Mouse (Mus musculus) neural tube, embryonic 15.5 days (tissue): ENCODE data around the gene Rhobtb1. TPM values are rescaled to one million over a fixed set of nuclear protein-coding genes. Genes with fewer than 3 reads are reported as not detected.

Experiments
- ATAC-seq: fragments of 200-750 bp; cut with Nextera tagmentation; 2 replicates; pipeline ENCODE4 v1.8.0; 2017; ENCODE audit warnings: mild to moderate bottlenecking, moderate TSS enrichment, moderate library complexity; ENCODE audit not compliant: low FRiP score
- H3K27ac ChIP-seq: fragments of 300-500 bp; sonication (generic); replicated peaks from 2 replicates; pipeline ENCODE4 v1.5.1; 2015; ENCODE audit warnings: mild to moderate bottlenecking, inconsistent platforms
- H3K27me3 ChIP-seq: fragments of 300-500 bp; sonication (generic); replicated peaks from 2 replicates; pipeline ENCODE4 v1.6.1; 2015; ENCODE audit warnings: inconsistent platforms
- H3K36me3 ChIP-seq: fragments of 300-500 bp; sonication (generic); 2 replicates; pipeline ENCODE4 v1.6.1; 2015; ENCODE audit warnings: inconsistent platforms
- H3K4me1 ChIP-seq: fragments of 300-500 bp; sonication (generic); 2 replicates; pipeline ENCODE4 v1.6.1; 2015; ENCODE audit warnings: inconsistent platforms
- H3K4me2 ChIP-seq: fragments of 300-500 bp; sonication (generic); 2 replicates; pipeline ENCODE4 v1.6.1; 2015; ENCODE audit warnings: inconsistent platforms, mild to moderate bottlenecking, moderate library complexity
- H3K4me3 ChIP-seq: fragments of 300-500 bp; sonication (generic); replicated peaks from 2 replicates; pipeline ENCODE4 v1.5.1; 2015; ENCODE audit warnings: mild to moderate bottlenecking, inconsistent platforms
- H3K9ac ChIP-seq: fragments of 300-500 bp; sonication (generic); replicated peaks from 2 replicates; pipeline ENCODE4 v1.6.1; 2015; ENCODE audit warnings: mild to moderate bottlenecking, inconsistent platforms
- H3K9me3 ChIP-seq: fragments of 300-500 bp; sonication (generic); replicated peaks from 2 replicates; pipeline ENCODE4 v1.6.1; 2016; ENCODE audit warnings: inconsistent platforms
- WGBS: fragments of 180-500 bp; shearing (Covaris S2); methylation state at CpG from one replicate; pipeline ENCODE4 v1.1.7; 2015; ENCODE audit warnings: mixed read lengths; 5-methylcytosine and 5-hydroxymethylcytosine counted together
- polyA plus RNA-seq: library from polyadenylated mRNA; unstranded; fragments of >200 nt; fragmentation: Nextera tagmentation; extraction: Ambion mirVana; gene quantifications from 2 replicates; pipeline ENCODE4 v1.2.1, GENCODE M21; 2015

Rhobtb1 gene
- polyA plus RNA-seq, 1 experiment from 2014 or later = 15.7 TPM

GRCm38 (mm10) chr10:69225471-69225870, 74.2 kb downstream of the Rhobtb1 start:
- Histone ChIP-seq H3K36me3 (no peaks in the 10 kb centered on the region), H3K4me2 (no peak overlapping the region), H3K9me3 (no peaks in the 10 kb centered on the region), H3K27me3 (no peaks in the 10 kb centered on the region), H3K27ac (no peak overlapping the region), H3K4me1 (no peaks in the 10 kb centered on the region), H3K9ac (no peak overlapping the region), H3K4me3 (no peak overlapping the region)
- ATAC-seq = no peak
- 91% methylated on average over 5 of the region's 5 CpGs for WGBS

DNA sequence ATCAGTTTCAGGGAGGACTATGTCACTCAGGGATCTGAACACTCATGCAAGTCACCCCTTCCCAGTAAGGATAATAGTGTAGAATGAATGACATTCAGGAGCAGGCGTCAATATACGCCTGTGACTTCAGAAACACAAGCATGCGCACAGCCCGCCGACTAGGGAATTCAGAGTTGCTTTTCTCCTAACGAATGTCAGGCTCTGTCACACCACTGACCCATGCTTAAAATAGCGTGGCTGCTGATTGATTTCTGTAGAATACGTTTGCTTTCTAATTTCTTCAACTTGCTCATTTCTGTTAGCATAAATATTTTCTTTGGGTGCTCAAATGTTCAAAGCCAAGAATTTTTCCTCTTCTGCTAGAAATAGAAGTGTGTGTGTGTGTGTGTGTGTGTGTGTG, 74.7 kb downstream of the Rhobtb1 start:
- WGBS = 81% methylated on average over 8 of the region's 8 CpGs
- Histone ChIP-seq H3K9me3 (no peaks in the 10 kb centered on the region), H3K27me3 (no peaks in the 10 kb centered on the region), H3K36me3 (no peaks in the 10 kb centered on the region), H3K4me1 (no peaks in the 10 kb centered on the region), H3K4me2 (no peak overlapping the region), H3K4me3 (no peak overlapping the region), H3K9ac (no peak overlapping the region), H3K27ac (no peak overlapping the region)
- no peak for ATAC-seq

- H3K27ac ChIP-seq = no peak overlapping the region
- 78% methylated on average over 3 of the region's 3 CpGs for WGBS
- H3K36me3 ChIP-seq = no peaks in the 10 kb centered on the region
- no peak for ATAC-seq
- H3K4me1 ChIP-seq = no peaks in the 10 kb centered on the region
- no peak overlapping the region for H3K4me2 ChIP-seq
- H3K27me3 ChIP-seq = no peaks in the 10 kb centered on the region
- no peak overlapping the region for H3K4me3 ChIP-seq
- H3K9ac ChIP-seq = no peak overlapping the region
- H3K9me3 ChIP-seq = no peaks in the 10 kb centered on the region
These were observed 86.0 kb downstream of the Rhobtb1 start for GRCm38 (mm10) chr10:69237185-69237584.

DNA sequence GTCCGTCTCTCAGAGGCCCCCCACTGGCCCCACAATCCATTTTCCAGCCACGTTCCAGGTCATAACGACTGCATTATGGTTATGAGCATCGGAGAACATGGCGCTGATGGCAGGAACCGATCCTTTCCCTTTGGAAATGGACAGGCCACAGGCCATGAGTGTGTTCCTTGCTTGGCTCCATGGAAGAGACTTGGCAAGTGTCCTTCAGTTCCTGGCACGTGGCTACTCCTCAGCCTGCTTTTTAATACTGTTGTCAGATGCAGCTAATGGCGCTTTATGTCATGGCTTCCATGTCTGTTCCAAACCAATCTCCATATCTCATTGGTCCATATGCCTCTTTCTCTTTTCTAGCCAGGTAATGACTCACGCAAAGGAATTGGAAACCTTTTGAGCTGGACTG, 86.5 kb downstream of the Rhobtb1 start:
- ATAC-seq = no peak
- H3K36me3 ChIP-seq = no peaks in the 10 kb centered on the region
- no peak overlapping the region for H3K27ac ChIP-seq
- no peaks in the 10 kb centered on the region for H3K27me3 ChIP-seq
- H3K4me2 ChIP-seq = no peak overlapping the region
- H3K4me3 ChIP-seq = no peak overlapping the region
- no peaks in the 10 kb centered on the region for H3K4me1 ChIP-seq
- H3K9me3 ChIP-seq = no peaks in the 10 kb centered on the region
- 84% methylated on average over 9 of the region's 9 CpGs for WGBS
- no peak overlapping the region for H3K9ac ChIP-seq

- H3K4me1 ChIP-seq = no peaks in the 10 kb centered on the region
- no peaks in the 10 kb centered on the region for H3K27me3 ChIP-seq
- H3K4me3 ChIP-seq = no peak overlapping the region
- 49% methylated on average over 6 of the region's 6 CpGs for WGBS
- no peak overlapping the region for H3K4me2 ChIP-seq
- H3K9me3 ChIP-seq = no peaks in the 10 kb centered on the region
- no peak overlapping the region for H3K9ac ChIP-seq
- no peak overlapping the region for H3K27ac ChIP-seq
- H3K36me3 ChIP-seq = no peaks in the 10 kb centered on the region
- ATAC-seq = no peak
These were observed 87.1 kb downstream of the Rhobtb1 start for GRCm38 (mm10) chr10:69238311-69238710.

DNA sequence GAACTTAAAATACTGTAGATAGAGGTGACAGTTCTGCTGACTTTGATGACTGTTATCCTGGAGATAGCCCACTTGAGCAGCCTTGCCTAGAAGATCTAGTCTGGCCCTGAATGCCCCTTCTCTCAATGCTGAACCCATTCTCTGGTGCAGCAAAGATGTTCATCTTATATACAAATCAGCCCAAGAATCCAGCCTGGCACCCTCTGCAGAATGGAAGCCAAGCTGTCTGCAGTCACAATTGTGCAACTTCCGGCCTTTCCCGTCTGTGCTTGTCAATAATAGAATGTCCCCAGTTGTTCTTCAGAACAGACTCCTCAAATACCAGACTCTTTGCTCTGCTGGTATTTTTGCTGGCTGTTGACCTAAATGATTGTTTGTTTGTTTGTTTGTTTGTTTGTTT, 89.3 kb downstream of the Rhobtb1 start:
- Histone ChIP-seq H3K4me3 (no peak overlapping the region), H3K36me3 (no peaks in the 10 kb centered on the region), H3K4me2 (no peak overlapping the region), H3K27ac (no peak overlapping the region), H3K9ac (no peak overlapping the region), H3K4me1 (no peaks in the 10 kb centered on the region), H3K9me3 (no peaks in the 10 kb centered on the region), H3K27me3 (no peaks in the 10 kb centered on the region)
- no peak for ATAC-seq
- 92% methylated on average over 2 of the region's 2 CpGs for WGBS

DNA sequence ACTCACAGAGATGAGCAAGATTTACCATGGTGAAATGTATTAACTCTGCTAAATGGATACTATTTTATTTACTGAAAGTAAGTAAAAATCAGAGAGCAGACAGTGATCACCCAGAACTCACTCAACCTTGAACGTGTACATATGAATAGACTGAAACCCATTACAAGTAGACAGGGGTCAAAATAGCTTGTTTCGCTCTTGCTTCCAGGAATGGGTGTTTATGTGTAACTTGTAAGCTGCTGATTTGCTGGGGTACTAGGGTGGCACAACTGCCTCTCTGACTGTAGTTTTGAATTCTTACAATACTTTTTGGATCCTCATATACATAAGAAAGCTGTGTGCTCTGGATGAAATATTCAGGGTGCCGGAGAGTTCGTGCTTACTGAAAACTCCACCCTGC, 93.9 kb downstream of the Rhobtb1 start:
- no peak for ATAC-seq
- Histone ChIP-seq H3K9me3 (no peaks in the 10 kb centered on the region), H3K4me2 (no peak overlapping the region), H3K4me3 (no peak overlapping the region), H3K27ac (no peak overlapping the region), H3K9ac (no peak overlapping the region), H3K36me3 (peaks cover 8% of the 10 kb centered on the region), H3K27me3 (no peaks in the 10 kb centered on the region), H3K4me1 (no peaks in the 10 kb centered on the region)
- 87% methylated on average over 4 of the region's 4 CpGs for WGBS

DNA sequence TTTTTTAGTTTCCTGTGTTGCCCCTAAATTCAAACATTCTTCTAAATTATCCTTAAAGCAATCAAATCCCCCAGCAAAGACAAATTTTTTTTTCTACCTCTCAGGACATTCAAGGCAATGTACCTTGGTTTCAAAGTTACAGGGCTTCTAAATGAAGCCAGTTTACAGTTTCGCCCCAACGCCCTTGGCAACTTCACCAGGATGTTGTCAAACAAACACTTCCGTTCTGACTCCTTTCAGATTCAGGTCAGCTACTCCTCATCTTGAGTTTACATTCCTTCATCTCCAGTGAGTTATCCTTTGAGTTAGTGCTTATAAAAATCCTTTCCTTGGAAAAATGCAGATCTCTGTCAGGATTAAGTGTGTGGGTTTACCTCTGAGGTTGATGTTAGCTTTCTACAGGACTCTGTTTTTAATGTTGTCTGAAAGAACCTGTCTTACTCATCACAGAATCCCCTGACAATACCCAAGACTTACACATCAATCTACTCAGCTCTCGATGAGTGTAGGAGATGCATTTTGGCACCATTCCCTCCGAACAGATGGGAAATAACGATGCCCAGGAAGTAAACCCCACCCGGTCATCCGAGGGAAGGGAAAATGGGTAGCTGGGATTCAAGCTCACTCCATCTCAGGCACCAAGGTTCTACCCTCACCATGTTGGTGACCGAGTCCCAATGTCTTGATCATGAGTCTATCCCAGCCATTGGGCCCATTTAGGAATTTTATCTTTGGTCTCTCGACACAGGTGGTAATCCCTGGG, 94.9 kb downstream of the Rhobtb1 start:
- Histone ChIP-seq H3K9ac (no peak overlapping the region), H3K4me3 (no peak overlapping the region), H3K27me3 (no peaks in the 10 kb centered on the region), H3K36me3 (peaks cover 11% of the 10 kb centered on the region), H3K27ac (no peak overlapping the region), H3K4me2 (no peak overlapping the region), H3K4me1 (no peaks in the 10 kb centered on the region), H3K9me3 (no peaks in the 10 kb centered on the region)
- no peak for ATAC-seq
- 84% methylated on average over 10 of the region's 10 CpGs for WGBS

- H3K27ac ChIP-seq = no peak overlapping the region
These were observed 95.5 kb downstream of the Rhobtb1 start for GRCm38 (mm10) chr10:69246762-69247161.

DNA sequence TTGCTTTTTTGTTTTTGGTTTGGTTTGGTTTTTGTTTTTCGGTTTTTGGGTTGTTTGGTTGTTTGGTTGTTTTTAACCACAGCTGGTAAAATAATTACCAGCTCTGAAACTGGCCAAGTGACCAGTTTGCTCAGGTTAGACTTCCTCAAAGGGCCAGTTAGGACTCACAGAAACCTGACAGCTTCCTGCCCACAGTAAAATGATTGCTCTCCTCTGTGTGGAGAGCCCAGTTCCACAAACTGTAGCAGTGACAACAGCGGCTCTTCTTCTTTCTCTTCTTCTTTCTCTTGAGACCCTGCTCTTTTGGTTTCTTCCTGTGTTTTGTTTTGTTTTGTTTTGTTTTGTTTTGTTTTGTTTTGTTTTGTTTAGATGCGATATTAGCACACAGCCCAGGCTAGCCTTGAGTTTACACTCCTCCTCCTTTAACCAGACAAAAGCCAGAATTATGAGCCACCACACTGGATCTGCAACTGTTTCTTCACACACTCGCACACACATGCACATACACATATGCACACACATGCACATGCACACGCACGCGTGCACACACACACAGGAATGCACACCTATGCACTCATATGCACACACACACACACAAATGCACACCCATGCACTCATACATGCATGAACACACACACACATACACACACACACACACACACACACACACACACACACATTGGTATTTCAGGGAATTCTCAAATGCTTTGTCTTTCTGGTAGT, 96.2 kb downstream of the Rhobtb1 start:
- Histone ChIP-seq H3K36me3 (peaks cover 11% of the 10 kb centered on the region), H3K9me3 (no peaks in the 10 kb centered on the region), H3K4me2 (no peak overlapping the region), H3K4me1 (0 out of 2 replicates have a peak, but pooled peaks cover 2% of the 10 kb centered on the region), H3K27me3 (no peaks in the 10 kb centered on the region), H3K9ac (no peak overlapping the region), H3K4me3 (no peak overlapping the region), H3K27ac (no peak overlapping the region)
- ATAC-seq = no peak
- WGBS = 95% methylated on average over 7 of the region's 7 CpGs

More at GRCm38 (mm10) chr10:69246762-69247161, 95.5 kb downstream of the Rhobtb1 start:
- H3K27me3 ChIP-seq = no peaks in the 10 kb centered on the region
- H3K4me2 ChIP-seq = no peak overlapping the region
- WGBS = 87% methylated on average over 3 of the region's 3 CpGs
- no peak overlapping the region for H3K9ac ChIP-seq
- peaks cover 11% of the 10 kb centered on the region for H3K36me3 ChIP-seq
- H3K4me1 ChIP-seq = no peaks in the 10 kb centered on the region
- no peaks in the 10 kb centered on the region for H3K9me3 ChIP-seq
- no peak overlapping the region for H3K4me3 ChIP-seq
- no peak for ATAC-seq

DNA sequence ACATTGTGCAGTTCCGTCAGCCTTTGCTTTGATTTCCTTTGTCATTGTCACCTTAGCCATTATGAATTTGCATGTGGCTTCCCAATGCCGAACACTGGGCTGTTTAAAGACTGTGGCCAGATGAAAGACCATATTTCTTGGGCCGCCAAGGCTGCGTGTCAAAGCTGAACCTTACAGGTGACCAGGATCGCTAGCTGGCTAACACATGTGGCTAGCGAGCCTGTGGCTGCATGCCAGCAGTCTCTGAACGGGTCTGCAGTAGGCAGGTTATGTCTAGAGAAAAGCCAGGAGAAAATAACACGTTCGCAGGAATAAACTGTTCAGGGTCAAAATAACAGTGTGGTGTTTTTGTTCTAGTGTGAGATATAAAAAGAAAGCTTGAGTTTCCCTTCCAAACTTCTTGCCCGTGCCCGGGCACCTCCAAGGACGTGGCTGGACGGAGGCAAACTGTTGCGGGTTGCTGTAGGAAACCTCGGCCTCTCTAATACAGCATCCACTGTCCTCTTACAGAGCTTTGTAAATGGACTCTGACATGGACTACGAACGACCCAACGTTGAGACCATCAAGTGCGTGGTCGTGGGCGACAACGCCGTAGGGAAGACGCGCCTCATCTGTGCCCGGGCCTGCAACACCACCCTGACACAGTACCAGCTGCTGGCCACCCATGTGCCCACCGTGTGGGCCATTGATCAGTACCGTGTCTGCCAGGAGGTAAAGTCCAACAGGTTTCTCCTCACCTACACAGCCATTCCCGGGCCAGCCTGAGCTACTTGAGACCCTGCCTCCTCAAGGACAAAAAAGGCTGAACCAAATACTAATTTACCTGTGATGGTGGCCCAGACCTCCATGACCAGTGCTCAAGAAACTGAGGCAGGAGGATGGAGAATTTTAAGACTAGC, 97.3 kb downstream of the Rhobtb1 start:
- Histone ChIP-seq H3K9ac (no peak overlapping the region), H3K4me3 (no peak overlapping the region), H3K4me1 (peaks cover 10% of the 10 kb centered on the region), H3K4me2 (no peak overlapping the region), H3K27ac (no peak overlapping the region), H3K27me3 (no peaks in the 10 kb centered on the region), H3K9me3 (no peaks in the 10 kb centered on the region), H3K36me3 (peaks cover 11% of the 10 kb centered on the region)
- no peak for ATAC-seq
- 90% methylated on average over 29 of the region's 29 CpGs for WGBS
